Mouse (Mus musculus): Measurements from ENCODE around the gene Cracr2a.

DNA sequence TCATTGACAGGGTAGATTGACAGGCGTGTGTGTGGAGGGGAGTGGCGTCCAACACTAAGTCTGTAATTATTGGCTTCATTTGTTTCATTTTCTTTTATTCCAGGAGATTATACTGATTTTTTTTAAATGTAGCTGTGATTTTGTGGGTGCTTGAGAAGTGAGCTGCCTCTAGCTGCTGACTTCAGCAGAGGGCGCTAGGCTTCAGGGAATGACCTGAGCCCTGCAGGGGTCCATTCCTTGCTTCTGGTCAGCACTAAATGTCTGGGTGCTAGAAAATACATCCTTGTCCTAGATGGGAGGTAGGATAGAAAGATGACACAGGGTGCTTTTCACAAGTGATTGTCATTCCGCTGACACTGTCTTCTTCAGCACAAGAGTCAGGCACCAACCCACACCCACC lies 108.9 kb downstream of the Cracr2a start:
- no peak for TF ChIP-seq CTCF (IDR thresholded peaks at IDR 0.05; ENCODE audit: control insufficient read depth, insufficient read depth, low read length)
- TF ChIP-seq POLR2A (IDR thresholded peaks at IDR 0.05; ENCODE audit: borderline replicate concordance, control insufficient read depth, low read depth, low read length) = no peak

Measured in bone marrow, adult 2 months (tissue).